Mouse (Mus musculus) sigmoid colon, adult 10 weeks (tissue): ENCODE measurements around the gene Olfr33. TPM values are rescaled to one million over a fixed set of nuclear protein-coding genes. Genes with fewer than 3 reads are reported as not detected.

Experiments used
- polyA plus RNA-seq: library from polyadenylated mRNA; stranded (reverse); fragments of 350-450 nt; fragmentation: Illumina TruSeq; extraction: RNeasy Lipid Tissue Mini Kit (QIAGEN cat#74804); gene quantifications from one replicate; pipeline ENCODE4 v1.2.3, GENCODE M21; 2014; ENCODE audit warnings: low read depth, low replicate concordance

Gene Olfr33
- not detected for polyA plus RNA-seq

DNA sequence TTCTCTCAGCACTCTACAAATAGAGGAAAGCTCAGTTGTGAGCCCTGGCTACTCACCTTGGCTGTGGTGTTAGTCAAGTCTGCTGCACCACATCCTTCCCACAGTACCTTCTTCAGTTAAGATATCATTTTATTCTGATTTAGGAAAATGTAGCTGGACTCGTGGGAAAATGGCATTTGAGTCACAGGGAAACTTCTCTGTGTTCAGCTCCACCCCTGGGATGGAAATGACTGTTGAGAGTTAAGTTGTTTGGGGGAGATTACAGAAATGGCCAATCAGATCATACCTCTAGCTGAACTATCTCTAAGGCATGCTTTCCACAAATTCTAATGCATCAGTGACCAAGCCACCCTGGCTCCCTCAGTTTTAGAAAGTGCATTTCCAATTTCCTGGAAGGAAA lies at the start of gene Olfr33:
Olfr33 (minus strand) TSS at position 101 of the 400 bp plus-strand sequence.

DNA sequence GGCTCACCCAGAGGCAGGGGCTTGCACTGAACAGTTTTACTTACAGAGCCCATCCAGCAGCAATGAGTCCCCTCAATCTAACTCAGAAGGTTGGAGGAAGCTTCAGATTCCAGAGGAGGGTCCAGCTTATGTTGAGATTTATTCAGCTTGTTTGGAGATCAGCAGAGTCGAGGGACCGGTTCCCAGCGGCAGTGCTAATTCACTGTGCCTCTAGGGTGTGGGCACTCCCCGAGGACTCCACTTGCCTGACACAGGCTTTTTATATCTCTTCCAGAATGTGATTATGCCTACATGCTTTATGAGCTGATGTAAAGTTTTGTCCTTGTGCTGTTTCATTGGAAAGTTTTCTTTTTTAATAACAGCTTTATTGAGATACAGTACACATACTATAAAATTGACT lies 40.4 kb upstream of the Olfr33 start, which contains the start of the genes Olfr560 and Olfr78:
Olfr560 (minus strand) TSS at position 101 of the 400 bp plus-strand sequence.
Olfr78 (minus strand) TSS at position 206 of the 400 bp plus-strand sequence.

DNA sequence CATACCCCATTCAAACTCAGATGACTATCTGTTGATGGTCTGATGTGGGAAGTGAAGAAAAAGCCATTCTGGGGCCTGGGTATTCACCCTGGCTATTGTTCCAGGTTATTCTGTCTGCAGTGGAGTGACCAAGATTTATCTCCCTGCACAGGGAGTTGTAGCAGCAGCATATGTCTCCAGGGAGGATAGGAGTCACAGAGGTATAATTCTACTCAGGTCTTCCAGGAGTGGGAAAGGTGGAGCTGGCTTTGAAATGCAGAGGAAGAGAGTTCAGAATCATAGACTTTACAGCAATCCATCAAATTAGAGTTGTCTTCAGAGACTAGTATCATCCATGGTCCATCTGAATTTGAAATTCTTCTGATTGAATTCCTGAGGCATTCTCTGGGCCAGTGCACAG lies 8.5 kb upstream of the Olfr33 start, which contains the start of gene Olfr559:
Olfr559 (minus strand) TSS at position 101 of the 400 bp plus-strand sequence.

DNA sequence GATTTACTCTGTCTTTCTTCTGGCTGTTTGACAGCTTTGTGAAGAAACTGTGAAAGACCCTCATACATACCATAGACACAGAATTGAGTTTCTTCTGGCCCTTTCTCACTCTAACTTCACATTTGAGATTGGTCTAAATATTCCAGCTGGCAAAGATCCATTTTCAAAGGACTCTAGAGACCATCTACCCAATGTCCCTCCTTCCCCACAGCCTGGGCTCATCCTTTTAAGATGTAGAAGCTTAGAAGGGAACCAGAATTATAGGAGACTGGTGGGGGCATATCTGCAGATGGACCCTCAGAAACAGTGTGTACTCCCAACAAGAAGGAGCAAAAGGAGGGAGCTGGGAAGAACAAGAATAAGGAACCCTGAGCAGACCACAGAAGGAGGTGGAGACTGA lies 17.0 kb downstream of the Olfr33 start, which contains the start of gene Olfr558:
Olfr558 (plus strand) TSS at position 301 of the 400 bp plus-strand sequence.

DNA sequence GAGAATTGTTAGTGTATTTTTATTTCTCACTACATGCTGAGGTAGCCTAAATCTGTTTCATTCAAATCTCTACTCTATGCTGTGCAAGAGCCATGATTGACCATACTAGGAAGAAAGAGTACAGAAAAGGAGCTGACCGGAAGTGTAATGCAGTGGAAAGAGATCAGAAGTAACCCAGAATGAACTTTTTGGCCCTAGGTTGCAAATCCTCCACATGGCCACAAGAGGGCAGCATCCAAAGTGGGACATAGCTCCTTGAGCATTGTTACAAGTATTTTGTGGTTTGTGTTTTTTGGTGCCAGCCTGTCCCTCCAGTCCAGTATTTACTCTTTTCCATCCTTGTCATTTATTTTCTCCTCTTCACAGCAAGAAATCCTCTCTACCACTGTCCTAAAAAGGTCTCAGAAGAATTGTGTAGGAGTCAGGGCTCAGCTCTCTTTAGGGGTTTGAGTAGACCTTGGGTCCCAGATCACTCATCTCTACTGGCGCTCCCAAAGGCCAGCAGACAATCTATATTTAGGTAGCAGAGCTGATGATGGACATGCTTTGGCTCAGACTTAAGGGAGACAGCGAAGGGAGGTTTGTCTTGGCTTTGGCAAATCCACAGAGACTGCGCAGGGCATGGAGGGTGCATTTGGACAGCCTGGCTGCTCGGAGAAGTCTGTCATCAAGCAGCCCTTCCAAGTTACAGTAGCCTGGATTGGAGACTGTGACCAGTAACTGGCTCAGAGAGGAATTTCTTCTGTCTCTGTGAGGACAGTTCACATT lies 23.3 kb downstream of the Olfr33 start, which contains the start of gene Olfr557:
Olfr557 (plus strand) TSS at position 553 of the 768 bp plus-strand sequence.

DNA sequence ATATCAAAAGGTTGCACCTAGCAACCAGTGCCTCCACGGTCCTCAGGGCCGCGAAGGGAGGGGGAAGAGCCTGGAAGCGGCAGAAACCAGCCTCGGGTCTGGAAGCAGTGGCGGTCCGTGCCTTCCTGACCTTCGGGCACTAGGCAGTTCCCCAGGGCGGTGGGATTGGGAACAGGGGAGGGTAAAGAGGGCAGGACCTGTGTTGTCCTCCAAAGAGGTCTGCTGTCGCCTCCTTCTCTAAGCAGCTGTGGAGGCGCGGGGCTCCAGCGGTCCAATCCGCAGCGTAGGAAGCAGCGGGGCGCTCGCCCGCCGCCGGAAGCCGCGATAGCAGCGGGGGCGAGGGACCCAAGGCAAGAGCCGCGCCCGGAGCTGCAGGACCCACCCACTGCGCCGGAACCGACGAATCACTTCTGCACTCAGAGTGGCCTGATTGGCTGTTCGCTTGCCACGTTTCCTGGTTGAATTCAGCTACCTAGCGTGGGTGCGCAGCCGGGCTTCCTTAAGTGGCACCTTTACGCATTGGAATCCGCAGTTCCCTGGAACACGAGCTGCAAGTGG lies 31.8 kb downstream of the Olfr33 start, which contains the start of gene Trim68:
Trim68 (minus strand) TSS at position 384 of the 558 bp plus-strand sequence.

DNA sequence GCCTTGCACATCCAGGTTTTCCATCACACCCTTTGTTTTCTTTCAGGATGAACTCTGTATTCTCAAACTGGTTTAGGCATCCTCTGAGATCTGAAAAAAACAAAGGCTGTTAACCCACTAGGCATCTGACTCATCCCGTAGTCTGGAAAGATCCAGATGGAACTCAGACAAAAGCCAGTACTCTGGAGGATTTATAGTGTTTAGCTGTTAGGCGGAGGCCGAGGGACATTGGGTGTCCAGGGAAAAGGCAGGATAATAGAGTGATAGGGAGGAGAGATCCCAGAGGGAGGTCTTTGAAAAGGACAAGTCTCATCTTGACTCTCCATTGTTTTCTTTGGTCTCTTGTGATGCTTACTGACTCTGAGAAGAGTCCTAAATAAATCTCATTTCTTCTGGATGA lies 54.3 kb downstream of the Olfr33 start, which contains the start of gene Olfr556:
Olfr556 (plus strand) TSS at position 301 of the 400 bp plus-strand sequence.

Other genes starting within 250 kb of the Olfr33 start
- not detected for gene Olfr543, start 237.4 kb downstream of the Olfr33 start, polyA plus RNA-seq
- not detected for gene Olfr544, start 230.8 kb downstream of the Olfr33 start, polyA plus RNA-seq
- not detected for gene Olfr545, start 219.5 kb downstream of the Olfr33 start, polyA plus RNA-seq
- gene Olfr547, start 184.3 kb downstream of the Olfr33 start, polyA plus RNA-seq: not detected
- not detected for gene Olfr548-ps1, start 178.2 kb downstream of the Olfr33 start, polyA plus RNA-seq
- not detected for gene Olfr549, start 169.2 kb downstream of the Olfr33 start, polyA plus RNA-seq
- 18.4 TPM for gene Trim21, start 153.6 kb downstream of the Olfr33 start, polyA plus RNA-seq
- not detected for gene Olfr550, start 147.6 kb downstream of the Olfr33 start, polyA plus RNA-seq
- not detected for gene Olfr551, start 127.2 kb downstream of the Olfr33 start, polyA plus RNA-seq
- not detected for gene Olfr552, start 121.3 kb downstream of the Olfr33 start, polyA plus RNA-seq
- gene Olfr553, start 100.9 kb downstream of the Olfr33 start, polyA plus RNA-seq: not detected
- not detected for gene Olfr554, start 80.6 kb downstream of the Olfr33 start, polyA plus RNA-seq
- gene Olfr555, start 60.2 kb downstream of the Olfr33 start, polyA plus RNA-seq: not detected
- not detected for gene Olfr556, start 54.2 kb downstream of the Olfr33 start, polyA plus RNA-seq
- 12.6 TPM for gene Trim68, start 31.7 kb downstream of the Olfr33 start, polyA plus RNA-seq
- not detected for gene Olfr557, start 23.2 kb downstream of the Olfr33 start, polyA plus RNA-seq
- 5.8 TPM for gene Olfr558, start 16.9 kb downstream of the Olfr33 start, polyA plus RNA-seq
- gene Olfr559, start 8.4 kb upstream of the Olfr33 start, polyA plus RNA-seq: not detected
- gene Olfr560, start 40.3 kb upstream of the Olfr33 start, polyA plus RNA-seq: 2.3 TPM
- gene Olfr78, start 40.4 kb upstream of the Olfr33 start, polyA plus RNA-seq: 25.4 TPM
- gene Olfr561, start 52.2 kb upstream of the Olfr33 start, polyA plus RNA-seq: not detected
- not detected for gene Olfr564, start 84.4 kb upstream of the Olfr33 start, polyA plus RNA-seq
- gene Olfr566, start 139.7 kb upstream of the Olfr33 start, polyA plus RNA-seq: not detected
- not detected for gene Olfr568, start 158.1 kb upstream of the Olfr33 start, polyA plus RNA-seq
- not detected for gene Olfr569, start 171.8 kb upstream of the Olfr33 start, polyA plus RNA-seq
- gene Olfr570, start 175.5 kb upstream of the Olfr33 start, polyA plus RNA-seq: not detected
- not detected for gene Olfr571, start 198.5 kb upstream of the Olfr33 start, polyA plus RNA-seq
- gene Olfr572, start 205.3 kb upstream of the Olfr33 start, polyA plus RNA-seq: not detected
- gene Olfr573-ps1, start 223.5 kb upstream of the Olfr33 start, polyA plus RNA-seq: not detected
- gene Olfr574, start 229.4 kb upstream of the Olfr33 start, polyA plus RNA-seq: not detected
- gene Olfr575, start 239.7 kb upstream of the Olfr33 start, polyA plus RNA-seq: not detected
- gene Olfr576, start 243.6 kb upstream of the Olfr33 start, polyA plus RNA-seq: not detected